Mouse (Mus musculus): ENCODE data around the gene Gpn3.

Gene Gpn3

DNA sequence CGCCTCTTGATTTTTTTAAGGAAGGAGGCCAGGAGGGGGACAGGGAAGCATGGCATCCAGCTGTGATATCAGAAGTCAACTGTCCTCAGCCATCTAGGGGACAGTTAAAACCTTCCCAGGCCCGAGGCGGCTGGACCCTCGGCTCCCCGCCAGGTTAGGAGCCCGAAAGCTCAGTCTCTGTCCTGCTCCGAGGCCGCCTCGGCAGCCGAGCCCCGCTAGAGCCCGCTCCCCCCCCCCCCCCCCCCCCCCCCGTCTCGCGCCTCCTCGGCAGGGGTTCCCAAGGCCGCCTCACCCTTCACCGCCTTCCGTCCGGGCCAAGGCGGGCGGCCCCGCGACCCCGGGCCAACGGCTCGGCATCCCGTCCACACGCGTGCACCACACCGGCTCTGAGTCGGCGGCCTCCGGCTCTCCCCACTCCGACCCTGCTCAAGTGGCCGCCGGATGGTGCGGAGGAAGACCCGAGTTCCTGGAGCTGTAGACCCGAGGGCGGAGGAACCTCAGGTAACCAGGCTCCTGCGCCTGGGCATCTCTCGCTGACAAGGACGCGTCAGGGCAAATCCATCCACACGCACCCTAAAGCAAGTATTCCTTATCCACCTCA lies at the start of gene Gpn3:
Gpn3 (plus strand) TSS at position 286 of the 601 bp plus-strand sequence.
- DNase-seq, result peak; percentile 57

DNA sequence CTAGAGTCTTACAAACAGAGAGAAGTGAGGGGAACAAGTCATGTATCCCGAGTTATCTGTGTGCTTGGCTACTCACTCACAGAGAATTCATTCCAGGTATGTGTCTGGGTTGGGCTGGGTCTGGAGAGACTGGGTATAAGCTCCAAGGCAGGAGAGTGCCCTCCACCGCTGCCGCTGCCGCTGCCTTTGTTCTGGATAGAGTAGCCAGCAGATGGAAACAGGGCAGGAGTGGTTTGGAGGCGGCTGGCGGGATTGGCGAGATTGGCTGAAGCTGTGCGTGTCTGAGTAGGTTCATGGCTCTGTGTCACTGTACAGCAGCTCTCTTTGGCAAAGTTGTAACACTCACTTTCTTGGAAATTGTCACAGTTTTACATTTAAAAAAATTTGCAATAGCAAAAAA lies 48.2 kb upstream of the Gpn3 start:
- DNase-seq, result no peak

DNA sequence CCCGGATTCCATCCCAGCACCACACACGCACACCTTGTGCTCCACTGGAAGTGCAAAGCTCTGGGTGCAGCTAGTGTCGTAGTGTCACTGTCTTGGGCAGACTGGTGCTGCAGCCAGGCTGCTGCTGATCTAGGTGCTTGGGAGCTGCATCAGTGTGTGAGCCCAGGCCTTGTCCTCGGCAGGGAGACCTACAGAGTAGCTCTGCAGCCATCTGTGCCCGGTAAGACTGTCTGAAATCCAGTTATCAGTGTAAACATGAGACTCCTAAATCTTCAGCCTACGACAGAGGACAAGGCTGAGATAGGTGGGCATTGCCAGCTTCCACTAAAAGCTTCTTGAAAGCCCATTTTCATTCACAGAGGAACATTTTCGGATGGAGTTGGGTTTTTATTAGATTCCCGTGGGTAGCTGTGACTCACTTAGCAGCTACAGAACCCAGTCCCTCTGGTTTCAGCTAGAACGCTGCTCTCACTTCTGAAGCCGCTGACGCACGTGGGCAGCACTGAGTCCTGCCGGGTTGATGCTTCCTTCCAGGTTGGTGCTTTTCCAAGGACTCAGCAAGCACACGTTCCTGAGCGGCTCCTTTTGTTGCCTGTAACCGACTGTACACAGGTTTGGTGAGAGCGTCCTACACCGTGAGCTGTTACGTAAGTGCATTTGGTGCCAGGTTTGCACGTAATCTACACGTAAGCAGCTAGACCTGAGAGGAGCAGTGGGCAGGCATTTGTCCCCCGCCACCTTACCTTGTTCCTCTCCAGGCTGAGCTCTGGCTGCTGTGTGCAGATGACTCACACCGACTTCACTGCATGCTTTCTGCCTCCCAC lies 46.9 kb upstream of the Gpn3 start:
- DNase-seq, result peak; percentile 69

DNA sequence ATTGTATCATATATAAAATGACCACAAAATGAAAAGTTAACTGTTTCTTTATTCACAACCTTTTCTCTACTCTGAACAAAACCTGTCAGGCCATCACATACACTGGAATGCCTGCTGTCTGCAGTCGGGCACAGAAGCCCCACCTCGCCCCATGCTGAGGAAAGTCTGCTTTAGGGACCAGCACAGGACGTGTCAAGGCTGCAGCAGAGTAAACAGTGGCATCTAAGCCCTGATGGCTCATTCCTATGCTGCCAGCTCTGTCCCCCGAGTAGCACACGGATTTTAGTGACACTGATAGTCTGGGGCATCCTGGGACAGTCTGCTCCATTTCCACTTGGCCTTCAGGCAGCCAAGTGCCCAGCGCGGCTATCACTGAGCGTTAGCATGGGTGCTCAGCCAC lies 46.2 kb upstream of the Gpn3 start:
- no peak for DNase-seq

GRCm38 (mm10) chr5:122327283-122327682 lies 44.4 kb upstream of the Gpn3 start:
- no peak for DNase-seq

GRCm38 (mm10) chr5:122330269-122330668 lies 41.4 kb upstream of the Gpn3 start:
- DNase-seq, result no peak

GRCm38 (mm10) chr5:122334682-122335081 lies 37.0 kb upstream of the Gpn3 start:
- no peak for DNase-seq

GRCm38 (mm10) chr5:122336554-122337294 lies 35.0 kb upstream of the Gpn3 start:
- no peak for DNase-seq

DNA sequence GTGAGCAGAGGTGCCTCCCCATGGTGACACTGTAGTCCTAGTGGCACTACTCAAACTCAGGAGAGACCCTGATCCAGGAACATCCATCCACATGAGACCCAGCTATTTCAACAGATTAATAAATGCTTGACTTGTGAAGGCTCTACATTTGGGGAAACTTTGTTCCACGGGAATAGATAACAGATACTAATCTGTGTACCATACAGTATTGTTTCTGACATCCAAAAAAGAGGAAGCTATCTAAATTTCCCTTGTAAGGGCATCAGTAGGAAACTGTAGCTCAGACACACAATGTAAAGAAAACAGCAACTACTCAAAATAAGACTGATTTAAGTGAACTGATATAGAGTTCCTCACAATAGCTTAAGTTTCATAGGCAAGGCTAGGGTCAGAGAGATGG lies 28.8 kb upstream of the Gpn3 start:
- no peak for DNase-seq

GRCm38 (mm10) chr5:122343768-122344167 lies 27.9 kb upstream of the Gpn3 start:
- DNase-seq, result no peak

DNA sequence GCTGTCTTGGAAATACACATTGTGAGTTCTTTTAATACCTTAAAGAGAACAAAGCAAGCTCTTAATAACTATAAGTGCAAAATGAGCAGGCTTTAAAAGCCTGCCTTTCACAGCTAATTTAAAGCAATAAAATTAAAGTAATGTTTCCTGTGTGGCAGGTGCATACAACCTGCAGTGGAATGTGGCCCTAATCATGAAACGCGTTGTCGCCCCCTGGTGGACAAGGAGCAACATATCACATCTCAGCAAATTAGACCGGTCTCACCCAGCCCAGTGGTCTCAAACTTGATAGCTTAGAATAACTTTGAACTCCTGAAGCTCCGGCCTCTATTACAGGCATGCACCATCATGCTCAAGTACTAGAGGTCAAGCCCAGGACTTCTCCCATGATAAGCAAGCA lies 27.4 kb upstream of the Gpn3 start:
- peak; percentile 76 for DNase-seq

- DNase-seq, result no peak
These were observed 25.9 kb upstream of the Gpn3 start for GRCm38 (mm10) chr5:122345777-122346176.

DNA sequence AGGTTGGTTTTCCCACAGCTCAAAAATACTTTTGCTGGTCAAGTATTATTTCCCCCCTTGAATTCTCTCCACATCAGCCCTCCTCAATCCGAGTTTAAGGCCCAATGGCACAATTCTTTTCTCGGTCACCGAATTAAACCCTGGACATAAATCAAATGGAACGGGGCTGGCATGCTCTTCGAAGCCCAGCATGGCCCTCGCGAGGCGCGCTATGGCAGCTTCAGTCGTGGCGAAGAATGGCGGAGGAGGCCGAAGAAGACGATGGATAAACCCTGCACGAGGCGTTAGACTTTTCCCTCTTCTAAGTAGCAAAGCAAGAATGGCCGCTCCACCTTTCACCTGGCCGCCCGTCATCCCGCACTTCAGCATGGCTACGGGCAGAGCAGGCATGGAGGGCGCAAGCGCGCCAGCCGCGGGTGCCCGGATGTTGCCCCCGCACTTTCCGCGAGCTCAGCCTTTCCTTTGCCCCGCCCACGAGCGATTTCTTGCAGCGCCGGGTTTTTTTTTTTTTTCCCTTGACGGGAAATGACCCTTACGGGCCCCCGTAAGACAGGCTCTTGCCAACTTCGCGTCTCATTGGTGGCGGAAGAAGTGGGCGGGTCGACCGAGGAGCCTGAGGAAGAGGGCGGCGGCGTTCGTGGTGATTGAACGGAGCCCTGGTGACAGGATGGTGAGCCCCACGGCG lies 17.7 kb upstream of the Gpn3 start, which contains the start of the genes Rad9b and Vps29:
Rad9b (minus strand) TSS at position 427 of the 685 bp plus-strand sequence.
Vps29 (plus strand) TSS at position 563 of the 685 bp plus-strand sequence.
- DNase-seq, result peak; percentile 100

DNA sequence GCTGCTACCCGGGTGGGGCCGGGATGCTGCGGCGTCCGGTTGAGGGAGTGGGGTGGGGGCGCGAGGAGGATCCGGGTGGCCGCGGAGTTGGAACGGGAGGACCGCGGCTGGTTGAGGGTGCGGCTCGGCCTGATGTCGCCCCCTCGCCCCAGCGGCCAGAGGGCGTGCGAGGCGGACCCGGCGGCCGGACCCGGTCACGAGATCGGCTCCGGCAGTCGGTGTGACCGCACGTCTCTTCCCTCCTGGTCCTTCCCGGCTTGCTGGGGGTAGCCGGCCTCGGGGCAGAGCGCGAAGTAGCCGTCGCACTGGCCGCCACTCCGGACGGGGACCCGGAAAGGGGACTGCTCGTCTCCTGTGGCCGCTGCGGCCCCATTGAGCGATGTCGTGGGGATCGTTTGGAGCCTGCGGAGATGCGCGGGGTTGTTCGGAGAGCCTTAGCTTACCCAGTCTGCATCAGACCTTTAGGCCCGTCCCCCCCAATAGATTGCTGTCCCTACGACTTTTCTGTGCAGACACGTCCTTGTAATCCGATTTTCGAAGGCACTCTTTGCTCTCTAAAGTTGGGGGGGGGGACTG lies 17.1 kb upstream of the Gpn3 start:
- DNase-seq, result no peak

GRCm38 (mm10) chr5:122372192-122372769 lies 605 bp downstream of the Gpn3 start, which contains the start of gene Fam216a:
Gene Fam216a, minus strand, starts transcription at chr5:122372364.
- DNase-seq, result peak; percentile 99

DNA sequence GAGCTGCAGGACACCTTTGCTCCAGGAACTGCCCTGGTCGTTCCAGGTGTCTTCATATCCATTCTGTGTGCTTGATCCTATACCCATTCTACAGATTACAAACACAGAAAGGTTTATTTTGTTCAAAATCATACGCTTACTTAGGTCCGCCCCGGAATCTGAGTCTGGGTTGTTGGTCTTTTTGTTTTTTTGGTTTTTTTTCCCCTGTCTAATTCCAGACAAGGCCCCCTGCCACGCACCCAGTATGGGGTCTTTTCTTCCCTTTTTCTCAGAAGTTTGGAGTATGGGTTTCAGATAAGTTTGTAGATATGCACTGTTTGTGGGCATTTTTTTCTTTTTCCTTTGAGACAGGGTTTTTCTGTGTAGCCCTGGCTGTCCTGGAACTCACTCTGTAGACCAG lies 1.2 kb downstream of the Gpn3 start:
- no peak for DNase-seq

DNA sequence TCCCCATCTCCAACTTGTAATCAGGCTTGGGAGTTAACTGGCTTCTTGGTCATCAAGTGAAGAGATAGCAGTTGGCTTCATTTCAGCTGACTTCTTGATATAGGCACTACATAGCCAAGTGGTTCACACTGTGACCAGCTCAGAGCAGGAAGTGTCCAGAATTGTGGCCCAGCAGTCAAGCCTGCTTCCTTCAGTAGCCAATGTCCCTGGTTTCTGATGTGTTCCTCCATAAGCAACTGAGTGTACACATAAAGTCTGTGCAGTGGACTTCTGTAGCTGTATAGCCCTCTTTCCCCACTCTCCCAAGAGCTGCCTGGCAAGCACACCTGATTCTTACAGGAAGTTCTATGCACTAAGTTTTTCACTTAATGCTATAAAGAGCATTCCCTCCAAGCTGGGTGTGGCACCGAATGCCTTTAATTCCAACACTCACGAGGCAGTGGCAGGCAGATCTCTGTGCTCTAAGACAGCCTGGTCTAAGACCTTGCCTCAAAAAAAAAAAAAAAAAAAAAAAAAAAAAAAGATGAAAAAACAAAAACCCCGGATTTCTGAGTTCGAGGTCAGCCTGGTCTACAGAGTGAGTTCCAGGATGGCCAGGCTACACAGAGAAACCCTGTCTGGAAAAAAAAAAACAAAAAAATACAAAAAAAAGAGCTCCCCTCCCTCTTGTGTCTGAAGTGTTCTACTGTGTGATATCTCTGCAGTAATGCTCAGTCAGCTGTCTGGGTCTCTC lies 5.6 kb downstream of the Gpn3 start:
- DNase-seq, result no peak

GRCm38 (mm10) chr5:122378171-122378570 lies 6.5 kb downstream of the Gpn3 start:
- no peak for DNase-seq

GRCm38 (mm10) chr5:122379374-122380155 lies 7.9 kb downstream of the Gpn3 start:
- peak; percentile 76 for DNase-seq

GRCm38 (mm10) chr5:122390006-122390405 lies 18.3 kb downstream of the Gpn3 start:
- no peak for DNase-seq

DNA sequence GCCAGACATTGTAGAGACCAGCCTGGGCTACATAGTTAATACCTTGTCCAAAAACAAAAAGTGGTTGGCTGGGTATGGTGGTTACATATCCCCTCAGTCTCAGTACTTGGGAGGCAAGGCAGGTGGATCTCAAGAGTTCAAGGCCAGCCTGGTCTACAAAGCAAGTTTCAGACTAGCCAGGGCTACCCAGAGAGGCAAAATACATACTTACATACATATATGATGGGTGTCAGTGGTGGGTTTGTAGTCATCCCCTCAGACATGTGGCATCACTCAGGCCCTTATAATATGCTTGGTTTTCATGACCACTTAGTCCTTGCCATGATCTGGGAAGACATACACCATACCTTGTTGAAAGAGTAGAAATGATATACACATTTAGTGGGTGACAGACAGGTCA lies 19.0 kb downstream of the Gpn3 start:
- no peak for DNase-seq
